Mouse (Mus musculus): ENCODE measurements around the gene Dusp22. TPM values are rescaled to one million over a fixed set of nuclear protein-coding genes. Genes with fewer than 3 reads are reported as not detected.

Dusp22 gene
- polyA plus RNA-seq, 1 experiment from 2014 or later, result 25.6 TPM

DNA sequence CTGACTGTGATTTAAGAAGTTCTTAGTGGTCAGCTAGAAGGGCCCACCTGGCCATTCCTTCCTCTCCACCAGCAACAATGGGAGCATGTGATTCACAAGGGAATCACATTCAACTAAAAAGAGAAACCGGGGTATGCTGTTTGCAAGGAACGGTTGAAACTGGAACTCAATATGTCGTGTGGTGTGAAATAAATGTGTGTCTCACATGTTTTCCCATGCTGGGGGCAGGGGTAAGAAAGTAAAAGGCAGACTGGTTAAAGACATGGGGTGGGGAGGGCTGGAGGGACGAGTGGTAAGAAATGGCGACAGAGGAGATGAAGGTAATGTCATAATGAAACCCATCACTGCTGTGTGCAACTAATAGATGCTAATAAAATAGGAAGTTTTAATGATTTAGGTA is 87.3 kb downstream of the Dusp22 start:
- no peak overlapping the region for H3K9ac ChIP-seq
- no peaks in the 10 kb centered on the region for H3K36me3 ChIP-seq
- no peak overlapping the region for H3K4me3 ChIP-seq
- H3K27ac ChIP-seq, result no peak overlapping the region
- no peak for ATAC-seq (ENCODE audit: low FRiP score, low read depth)
- H3K9me3 ChIP-seq, result no peaks in the 10 kb centered on the region
- H3K4me1 ChIP-seq, result peaks cover 22% of the 10 kb centered on the region
- 70% methylated on average over 5 of the region's 5 CpGs for WGBS
- H3K27me3 ChIP-seq, result peaks cover 73% of the 10 kb centered on the region
- H3K4me2 ChIP-seq (replicated peaks), result no peak overlapping the region

DNA sequence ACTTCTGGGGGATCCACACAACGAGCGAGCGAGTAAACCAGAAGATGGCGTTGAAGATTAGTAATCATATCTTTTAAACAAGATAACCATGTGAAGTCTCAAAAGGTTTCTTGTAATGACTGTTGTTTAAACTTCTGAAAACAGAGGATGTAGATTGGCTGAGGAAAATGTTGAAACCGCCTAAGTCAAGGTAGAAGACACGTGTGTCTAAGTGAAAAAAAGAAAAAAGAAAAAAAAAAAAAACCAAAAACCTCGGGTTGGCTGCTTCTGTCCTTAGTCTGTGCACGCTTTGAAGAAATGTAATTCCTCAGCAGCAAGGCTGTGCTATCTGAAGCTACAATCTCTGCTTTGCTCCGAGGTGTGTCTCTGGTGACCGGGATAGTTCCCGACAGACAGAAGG is 87.7 kb downstream of the Dusp22 start:
- no peak for ATAC-seq (ENCODE audit: low FRiP score, low read depth)
- Histone ChIP-seq H3K27ac (no peak overlapping the region), H3K4me3 (no peak overlapping the region), H3K4me2 (replicated peaks) (no peak overlapping the region), H3K9me3 (no peaks in the 10 kb centered on the region), H3K27me3 (peaks cover 78% of the 10 kb centered on the region), H3K9ac (no peak overlapping the region), H3K36me3 (no peaks in the 10 kb centered on the region), H3K4me1 (peaks cover 22% of the 10 kb centered on the region)
- whole genome bisulfite sequencing, result 69% methylated on average over 11 of the region's 11 CpGs

DNA sequence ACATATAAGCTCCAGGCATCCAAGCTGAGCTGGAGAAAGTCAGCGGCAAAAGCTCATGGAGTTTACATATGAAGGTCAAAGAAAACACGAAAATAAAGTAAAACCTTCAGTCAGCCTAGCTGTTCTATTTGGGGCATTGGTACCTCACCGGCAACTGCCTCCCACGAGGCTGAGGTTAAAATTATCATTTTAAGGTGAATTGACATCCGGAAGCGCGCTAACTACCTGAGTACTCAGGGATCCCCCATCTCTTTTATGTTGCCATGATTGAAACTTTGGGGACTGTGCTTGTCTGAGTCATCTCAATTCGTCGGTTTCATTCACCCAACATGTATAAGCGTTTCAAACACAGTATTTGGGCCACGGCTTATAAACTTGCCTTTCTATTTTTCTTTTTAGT is 88.5 kb downstream of the Dusp22 start:
- peaks cover 86% of the 10 kb centered on the region for H3K27me3 ChIP-seq
- no peak overlapping the region for H3K9ac ChIP-seq
- no peak overlapping the region for H3K4me2 ChIP-seq (replicated peaks)

DNA sequence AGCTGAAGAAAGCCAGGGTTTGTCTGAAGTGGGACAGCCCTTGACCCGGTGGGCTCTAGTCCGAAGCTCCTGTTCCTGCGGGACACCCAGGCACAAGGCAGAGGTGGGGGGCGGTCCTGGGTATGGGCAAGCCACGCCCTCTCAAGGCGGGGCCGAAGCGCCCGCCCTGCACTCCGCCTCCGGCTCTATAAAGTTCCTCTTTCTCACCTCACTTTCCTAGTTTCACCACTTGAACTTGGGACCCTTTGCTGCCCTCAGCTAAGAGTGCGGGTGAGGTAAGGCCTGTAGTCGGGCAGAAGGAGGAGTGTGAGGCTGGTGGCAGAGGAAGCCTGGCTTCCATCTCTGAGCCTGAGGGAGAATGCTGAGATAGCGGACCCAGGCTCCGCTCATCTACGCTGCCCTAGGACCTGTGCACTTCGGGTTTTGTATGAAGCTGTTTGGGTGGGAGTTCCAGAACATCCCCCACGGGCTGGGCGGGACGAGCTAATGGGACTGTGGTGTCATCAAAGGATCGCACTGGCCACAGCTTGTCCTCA is 89.3 kb downstream of the Dusp22 start, which contains the start of gene Irf4:
Irf4 (plus strand) TSS at position 206 of the 536 bp plus-strand sequence.
- Histone ChIP-seq H3K27me3 (peaks cover 87% of the 10 kb centered on the region), H3K9me3 (no peaks in the 10 kb centered on the region), H3K9ac (no peak within 1 kb of the TSS), H3K4me3 (peak within 1 kb of the TSS; percentile 43), H3K4me2 (replicated peaks) (peak within 1 kb of the TSS; percentile 72), H3K4me1 (peaks cover 22% of the 10 kb centered on the region), H3K36me3 (no peaks in the 10 kb centered on the region), H3K27ac (no peak within 1 kb of the TSS)
- peak; percentile 57 for ATAC-seq (ENCODE audit: low FRiP score, low read depth)
- under 1% methylated on average over 21 of the region's 21 CpGs for WGBS

More for the DNA sequence above, 88.5 kb downstream of the Dusp22 start:
- no peak for ATAC-seq (ENCODE audit: low FRiP score, low read depth)
- H3K36me3 ChIP-seq, result no peaks in the 10 kb centered on the region
- H3K4me1 ChIP-seq, result peaks cover 22% of the 10 kb centered on the region
- no peaks in the 10 kb centered on the region for H3K9me3 ChIP-seq
- H3K4me3 ChIP-seq, result no peak overlapping the region
- H3K27ac ChIP-seq, result no peak overlapping the region
- 53% methylated on average over 11 of the region's 11 CpGs for WGBS

DNA sequence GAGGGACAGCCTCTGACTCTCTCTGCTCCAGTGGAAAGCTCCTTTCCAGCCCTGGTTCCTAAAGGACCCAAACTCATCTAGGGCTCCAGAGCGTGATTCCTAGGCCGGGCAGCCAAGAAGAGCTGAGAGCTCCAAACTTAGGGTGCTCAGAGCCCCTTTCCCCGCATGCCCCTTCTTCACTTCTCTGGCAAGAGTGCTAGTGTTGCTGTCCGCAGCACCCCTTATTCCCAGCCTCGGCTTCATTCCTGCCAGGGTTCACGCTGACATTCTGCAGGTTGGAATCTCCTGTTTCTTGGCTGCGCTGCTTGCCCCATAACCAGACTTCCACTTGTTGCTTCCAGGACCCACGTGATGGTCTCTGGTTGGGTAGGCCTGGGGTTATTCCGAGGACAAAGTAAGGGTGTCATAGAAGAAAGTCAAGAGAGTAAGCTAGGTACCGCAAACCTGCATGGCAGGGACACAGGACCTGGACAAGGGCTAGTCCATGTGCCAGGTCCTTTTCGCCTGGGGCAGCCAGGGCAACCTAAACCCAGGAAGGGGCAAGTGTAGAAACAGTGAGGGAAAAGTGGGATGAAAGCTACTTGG is 89.8 kb downstream of the Dusp22 start:
- no peaks in the 10 kb centered on the region for H3K9me3 ChIP-seq
- H3K4me2 ChIP-seq (replicated peaks), result peak overlapping the region; percentile 72
- no peaks in the 10 kb centered on the region for H3K36me3 ChIP-seq
- 5% methylated on average over 11 of the region's 11 CpGs for WGBS
- no peak; the same call in 1 of the 2 replicates for ATAC-seq (ENCODE audit: low FRiP score, low read depth)
- H3K9ac ChIP-seq, result no peak overlapping the region
- H3K27ac ChIP-seq, result no peak overlapping the region
- peaks cover 84% of the 10 kb centered on the region for H3K27me3 ChIP-seq
- peak overlapping the region; percentile 43 for H3K4me3 ChIP-seq
- H3K4me1 ChIP-seq, result peaks cover 22% of the 10 kb centered on the region

DNA sequence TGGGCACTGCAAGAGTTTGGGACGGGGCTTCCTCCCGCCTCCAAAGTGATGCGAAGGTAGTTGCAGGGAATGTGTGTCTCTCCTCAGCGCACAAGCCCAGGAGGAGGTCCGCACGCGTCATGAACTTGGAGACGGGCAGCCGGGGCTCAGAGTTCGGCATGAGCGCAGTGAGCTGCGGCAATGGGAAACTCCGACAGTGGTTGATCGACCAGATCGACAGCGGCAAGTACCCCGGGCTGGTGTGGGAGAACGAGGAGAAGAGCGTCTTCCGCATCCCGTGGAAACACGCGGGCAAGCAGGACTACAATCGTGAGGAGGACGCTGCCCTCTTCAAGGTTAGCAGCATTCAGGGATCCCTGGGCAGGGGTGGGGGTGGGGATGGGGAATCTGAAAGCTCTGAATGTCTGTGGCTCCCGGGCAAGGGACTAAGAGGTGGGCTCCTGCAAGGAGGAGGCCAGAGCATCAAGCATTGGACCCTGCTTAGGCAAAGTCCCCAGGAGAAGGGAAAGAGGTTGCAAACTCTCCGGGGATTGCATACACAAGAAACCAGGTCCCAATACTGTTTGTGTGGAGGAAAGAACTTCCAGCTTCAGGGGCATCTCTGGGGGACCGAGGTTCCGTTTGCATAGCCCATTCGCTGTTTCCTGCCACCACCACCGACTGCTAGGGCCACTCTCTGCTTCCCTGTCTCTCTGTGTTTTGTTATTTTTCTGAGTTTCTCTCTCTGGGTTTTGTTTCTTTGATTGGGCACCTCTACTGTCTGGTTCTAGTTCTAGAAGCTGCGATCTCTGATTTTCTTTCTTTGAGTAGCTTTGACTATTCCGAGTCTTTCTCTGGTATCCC is 90.9 kb downstream of the Dusp22 start:
- H3K36me3 ChIP-seq, result no peaks in the 10 kb centered on the region
- WGBS, result 3% methylated on average over 33 of the region's 33 CpGs
- no peaks in the 10 kb centered on the region for H3K9me3 ChIP-seq
- H3K4me2 ChIP-seq (replicated peaks), result peak overlapping the region; percentile 72
- peak overlapping the region; percentile 43 for H3K4me3 ChIP-seq
- peaks cover 22% of the 10 kb centered on the region for H3K4me1 ChIP-seq
- peak overlapping the region; percentile 25; the same call in 1 of the 2 replicates for H3K9ac ChIP-seq
- no peak overlapping the region for H3K27ac ChIP-seq
- peaks cover 82% of the 10 kb centered on the region for H3K27me3 ChIP-seq
- ATAC-seq (ENCODE audit: low FRiP score, low read depth), result no peak

DNA sequence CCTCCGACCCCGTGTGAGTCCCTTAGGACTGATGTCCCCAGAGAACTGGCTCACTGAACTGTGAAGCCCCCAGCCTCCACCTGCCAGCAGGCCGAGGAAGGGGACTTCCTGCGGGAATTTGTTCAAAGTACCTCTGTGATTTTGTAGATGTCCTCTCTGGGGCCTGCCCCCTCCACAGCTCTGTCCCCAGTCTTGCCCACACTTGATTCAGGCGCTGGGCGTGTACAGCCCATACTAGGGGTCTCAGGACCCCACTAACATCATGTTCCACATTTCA is 91.4 kb downstream of the Dusp22 start:
- Histone ChIP-seq H3K27me3 (peaks cover 82% of the 10 kb centered on the region), H3K4me3 (no peak overlapping the region), H3K36me3 (no peaks in the 10 kb centered on the region), H3K9ac (no peak overlapping the region), H3K4me1 (peaks cover 22% of the 10 kb centered on the region), H3K9me3 (no peaks in the 10 kb centered on the region), H3K4me2 (replicated peaks) (no peak overlapping the region), H3K27ac (no peak overlapping the region)
- 26% methylated on average over 6 of the region's 6 CpGs for WGBS
- ATAC-seq (ENCODE audit: low FRiP score, low read depth), result no peak

DNA sequence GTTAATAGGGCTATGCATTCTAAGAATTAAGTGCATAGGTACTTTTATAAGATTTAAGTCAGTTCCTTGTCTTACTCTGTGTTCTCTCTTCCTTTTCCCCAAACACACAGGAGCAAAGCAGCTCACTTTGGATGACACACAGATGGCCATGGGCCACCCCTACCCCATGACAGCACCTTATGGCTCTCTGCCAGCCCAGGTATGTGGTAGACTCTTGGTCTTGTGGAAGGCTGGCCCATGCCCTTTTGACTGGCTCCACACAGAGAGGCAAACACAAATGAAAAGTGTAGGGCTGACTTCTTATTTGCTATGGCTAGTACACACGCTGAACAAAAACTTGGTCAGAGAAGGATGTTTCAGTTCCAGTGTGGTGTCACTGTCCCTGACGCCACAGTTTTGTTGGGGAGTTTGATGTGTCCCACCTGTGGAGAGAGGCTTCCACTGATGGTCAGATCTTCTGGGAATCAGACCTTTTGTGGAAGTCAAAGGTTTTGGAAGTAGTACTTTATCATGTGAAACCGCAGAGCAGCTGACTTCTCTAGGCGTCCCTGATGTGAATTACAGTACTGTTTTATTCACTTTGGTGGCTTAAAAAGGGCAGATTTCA is 92.9 kb downstream of the Dusp22 start:
- Histone ChIP-seq H3K9ac (no peak overlapping the region), H3K36me3 (no peaks in the 10 kb centered on the region), H3K4me3 (no peak overlapping the region), H3K9me3 (no peaks in the 10 kb centered on the region), H3K4me2 (replicated peaks) (no peak overlapping the region), H3K27ac (no peak overlapping the region), H3K4me1 (peaks cover 22% of the 10 kb centered on the region), H3K27me3 (peaks cover 70% of the 10 kb centered on the region)
- 81% methylated on average over 4 of the region's 4 CpGs for WGBS
- no peak for ATAC-seq (ENCODE audit: low FRiP score, low read depth)

DNA sequence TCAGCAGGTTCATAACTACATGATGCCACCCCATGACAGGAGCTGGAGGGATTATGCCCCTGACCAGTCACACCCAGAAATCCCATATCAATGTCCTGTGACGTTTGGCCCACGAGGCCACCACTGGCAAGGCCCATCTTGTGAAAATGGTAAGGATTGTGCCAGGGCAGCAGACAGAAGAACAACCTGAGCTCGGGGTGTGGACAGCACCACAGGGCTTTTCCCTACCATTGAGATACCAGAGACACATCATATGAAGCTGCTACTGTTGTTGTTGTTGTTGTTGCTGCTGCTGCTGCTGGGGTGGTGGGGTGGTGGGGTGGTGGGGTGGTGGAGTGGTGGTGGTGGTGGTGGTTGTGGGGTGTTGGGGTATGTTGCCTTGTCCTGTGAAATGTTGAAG is 93.6 kb downstream of the Dusp22 start:
- Histone ChIP-seq H3K4me2 (replicated peaks) (no peak overlapping the region), H3K27ac (no peak overlapping the region), H3K27me3 (peaks cover 63% of the 10 kb centered on the region), H3K9me3 (no peaks in the 10 kb centered on the region), H3K36me3 (no peaks in the 10 kb centered on the region), H3K4me3 (no peak overlapping the region), H3K9ac (no peak overlapping the region), H3K4me1 (peaks cover 22% of the 10 kb centered on the region)
- ATAC-seq (ENCODE audit: low FRiP score, low read depth), result no peak
- 84% methylated on average over 3 of the region's 3 CpGs for WGBS

DNA sequence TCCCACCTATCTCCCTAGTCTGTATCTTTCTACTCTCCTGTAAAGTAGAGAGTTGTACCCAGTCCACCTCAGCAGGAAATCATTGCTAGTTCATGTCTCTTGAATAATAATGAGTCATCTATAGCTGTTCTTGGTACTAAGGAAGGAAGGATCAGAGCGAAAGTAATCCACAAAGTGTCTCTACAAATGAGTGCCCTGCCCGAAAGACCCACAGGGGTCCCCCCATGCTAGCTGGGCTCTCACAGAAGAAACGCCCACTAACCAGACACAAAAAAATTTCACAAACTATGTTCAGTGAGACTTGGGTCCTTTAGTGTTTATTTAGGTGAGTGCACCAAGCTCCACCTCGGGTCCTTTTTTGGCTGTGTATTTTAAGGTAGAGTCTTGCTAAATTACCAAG is 94.3 kb downstream of the Dusp22 start:
- Histone ChIP-seq H3K4me1 (peaks cover 16% of the 10 kb centered on the region), H3K36me3 (no peaks in the 10 kb centered on the region), H3K27me3 (peaks cover 56% of the 10 kb centered on the region), H3K4me3 (no peak overlapping the region), H3K9ac (no peak overlapping the region), H3K4me2 (replicated peaks) (no peak overlapping the region), H3K27ac (no peak overlapping the region), H3K9me3 (no peaks in the 10 kb centered on the region)
- 86% methylated on average over 4 of the region's 4 CpGs for WGBS
- no peak for ATAC-seq (ENCODE audit: low FRiP score, low read depth)

DNA sequence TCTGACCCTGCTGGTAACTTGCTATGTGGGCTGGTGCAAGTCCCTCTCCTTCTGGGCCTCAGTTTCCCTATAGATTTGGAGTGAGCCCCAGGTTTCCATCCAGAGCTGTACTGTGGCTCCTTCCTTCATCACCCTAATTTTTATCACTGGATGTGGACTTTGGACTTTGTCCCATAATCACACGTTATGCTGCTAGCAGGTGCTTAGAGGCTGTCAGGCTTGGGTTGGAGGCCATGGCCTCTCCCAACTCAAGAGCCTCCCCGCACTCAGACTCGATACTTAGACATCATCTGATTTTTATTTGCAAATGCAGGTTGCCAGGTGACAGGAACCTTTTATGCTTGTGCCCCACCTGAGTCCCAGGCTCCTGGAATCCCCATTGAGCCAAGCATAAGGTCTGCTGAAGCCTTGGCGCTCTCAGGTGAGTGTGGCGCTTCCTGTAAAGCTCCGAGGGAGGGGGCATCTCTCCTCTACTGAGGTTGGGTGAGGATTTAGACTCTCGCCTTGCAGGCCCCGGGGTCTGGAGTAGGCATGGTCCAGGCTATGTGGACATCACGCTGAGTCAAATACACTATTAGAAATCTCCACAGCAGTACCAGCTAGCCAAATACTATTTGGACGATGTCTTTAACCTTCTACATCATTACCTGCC is 95.2 kb downstream of the Dusp22 start:
- no peak overlapping the region for H3K27ac ChIP-seq
- ATAC-seq (ENCODE audit: low FRiP score, low read depth), result no peak
- H3K27me3 ChIP-seq, result peaks cover 47% of the 10 kb centered on the region
- no peak overlapping the region for H3K4me3 ChIP-seq
- H3K36me3 ChIP-seq, result no peaks in the 10 kb centered on the region
- 86% methylated on average over 10 of the region's 10 CpGs for WGBS
- no peaks in the 10 kb centered on the region for H3K9me3 ChIP-seq
- H3K4me2 ChIP-seq (replicated peaks), result no peak overlapping the region
- peaks cover 7% of the 10 kb centered on the region for H3K4me1 ChIP-seq
- H3K9ac ChIP-seq, result no peak overlapping the region

DNA sequence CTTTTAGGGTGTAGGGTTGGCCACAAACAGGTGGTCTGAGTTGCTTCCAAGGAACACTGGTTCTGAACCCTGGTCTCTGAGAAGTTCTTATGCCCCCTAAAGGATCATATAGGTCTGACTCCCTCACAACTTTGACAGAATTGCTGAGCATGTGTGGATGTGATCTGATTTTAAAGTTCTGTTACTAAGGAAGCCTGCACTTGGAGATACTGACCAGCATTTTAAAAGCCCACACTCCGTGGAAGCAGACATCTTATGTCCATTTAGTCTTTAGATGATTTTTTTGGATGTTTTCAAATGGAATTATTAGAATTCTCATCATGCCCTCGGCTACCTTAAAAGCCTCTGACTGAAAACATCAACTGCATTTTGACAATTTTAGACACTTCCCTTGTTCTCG is 95.8 kb downstream of the Dusp22 start:
- H3K9ac ChIP-seq, result no peak overlapping the region
- ATAC-seq (ENCODE audit: low FRiP score, low read depth), result no peak
- peaks cover 3% of the 10 kb centered on the region for H3K4me1 ChIP-seq
- peaks cover 41% of the 10 kb centered on the region for H3K27me3 ChIP-seq
- WGBS, result 74% methylated on average over 3 of the region's 3 CpGs
- H3K36me3 ChIP-seq, result no peaks in the 10 kb centered on the region
- no peak overlapping the region for H3K27ac ChIP-seq
- no peak overlapping the region for H3K4me3 ChIP-seq
- H3K4me2 ChIP-seq (replicated peaks), result no peak overlapping the region
- no peaks in the 10 kb centered on the region for H3K9me3 ChIP-seq

Data from limb, embryonic 13.5 days (tissue).